Mouse (Mus musculus) lung, embryonic 15.5 days (tissue): ENCODE data around the gene Hist1h2ab. TPM values are rescaled to one million over a fixed set of nuclear protein-coding genes. Genes with fewer than 3 reads are reported as not detected.
A peak's percentile ranks its signal among the peaks of the same experiment; 100 is the strongest.
"Not testable (repeated sequence)": the region's sequence is repeated elsewhere in the genome, so short reads cannot be mapped to it uniquely, and the experiment has no call there.

Source experiments
- ATAC-seq: fragments of 200-750 bp; cut with Nextera tagmentation; 2 replicates; pipeline ENCODE4 v1.8.0; 2017; ENCODE audit warnings: moderate number of reproducible peaks, borderline replicate concordance; ENCODE audit not compliant: low FRiP score, low TSS enrichment; ENCODE audit errors: extremely low read depth
- H3K27ac ChIP-seq: fragments of 300-500 bp; sonication (generic); 2 replicates; pipeline ENCODE4 v1.5.1; 2015; ENCODE audit warnings: moderate library complexity, mild to moderate bottlenecking, inconsistent platforms
- H3K27me3 ChIP-seq: fragments of 300-500 bp; sonication (generic); 2 replicates; pipeline ENCODE4 v1.6.1; 2015; ENCODE audit warnings: inconsistent platforms
- H3K36me3 ChIP-seq: fragments of 300-500 bp; sonication (generic); 2 replicates; pipeline ENCODE4 v1.6.1; 2015; ENCODE audit warnings: inconsistent platforms
- H3K4me1 ChIP-seq: fragments of 300-500 bp; sonication (generic); 2 replicates; pipeline ENCODE4 v1.6.1; 2015; ENCODE audit warnings: inconsistent platforms
- H3K4me2 ChIP-seq: fragments of 300-500 bp; sonication (generic); 2 replicates; pipeline ENCODE4 v1.6.1; 2015; ENCODE audit warnings: inconsistent platforms, mild to moderate bottlenecking, moderate library complexity
- H3K4me3 ChIP-seq: fragments of 300-500 bp; sonication (generic); 2 replicates; pipeline ENCODE4 v1.5.1; 2015; ENCODE audit warnings: mild to moderate bottlenecking, inconsistent platforms
- H3K9ac ChIP-seq: fragments of 300-500 bp; sonication (generic); 2 replicates; pipeline ENCODE4 v1.6.1; 2015; ENCODE audit warnings: inconsistent platforms
- H3K9me3 ChIP-seq: fragments of 300-500 bp; sonication (generic); 2 replicates; pipeline ENCODE4 v1.6.1; 2016; ENCODE audit warnings: inconsistent platforms
- WGBS: fragments of 180-500 bp; shearing (Covaris S2); methylation state at CpG from one replicate; pipeline ENCODE4 v1.1.7; 2015; 5-methylcytosine and 5-hydroxymethylcytosine counted together
- polyA plus RNA-seq: library from polyadenylated mRNA; unstranded; fragments of >200 nt; fragmentation: Nextera tagmentation; extraction: Ambion mirVana; gene quantifications from 2 replicates; pipeline ENCODE4 v1.2.1, GENCODE M21; 2015

The Hist1h2ab gene
- polyA plus RNA-seq = 74.3 and 83.5 TPM in 2 replicates

DNA sequence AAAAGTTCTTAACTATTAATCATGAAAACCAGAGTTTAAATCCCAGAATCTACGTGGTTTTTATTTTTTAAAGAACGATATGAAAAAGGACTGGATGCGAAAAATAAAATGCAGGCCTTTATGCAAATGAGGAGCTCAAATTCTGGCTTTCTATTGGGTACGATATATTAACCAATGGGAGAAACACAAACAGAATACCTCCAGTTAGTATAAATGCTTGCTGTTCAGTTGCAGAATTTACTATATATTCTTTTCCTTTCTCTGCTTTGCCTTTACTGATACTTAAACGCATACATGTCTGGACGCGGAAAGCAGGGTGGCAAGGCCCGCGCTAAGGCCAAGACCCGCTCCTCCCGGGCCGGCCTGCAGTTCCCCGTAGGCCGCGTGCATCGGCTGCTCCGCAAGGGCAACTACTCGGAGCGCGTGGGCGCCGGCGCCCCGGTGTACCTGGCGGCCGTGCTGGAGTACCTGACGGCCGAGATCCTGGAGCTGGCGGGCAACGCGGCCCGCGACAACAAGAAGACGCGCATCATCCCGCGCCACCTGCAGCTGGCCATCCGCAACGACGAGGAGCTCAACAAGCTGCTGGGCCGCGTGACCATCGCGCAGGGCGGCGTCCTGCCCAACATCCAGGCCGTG lies at the start of gene Hist1h2ab:
TSS of gene Hist1h2ab (plus strand) at position 288 of the 639 bp plus-strand sequence.
- WGBS = under 1% methylated on average over 32 of the region's 47 CpGs
- not testable (repeated sequence) for H3K9me3 ChIP-seq, H3K36me3 ChIP-seq, H3K27me3 ChIP-seq
- H3K4me1 ChIP-seq = peaks cover 30% of the 10 kb centered on the region
- H3K4me2 ChIP-seq = peak within 1 kb of the TSS; percentile 59
- peak within 1 kb of the TSS; percentile 98 for H3K27ac ChIP-seq
- peak within 1 kb of the TSS; percentile 44 for H3K4me3 ChIP-seq
- ATAC-seq = peak; percentile 44
- H3K9ac ChIP-seq = peak within 1 kb of the TSS; percentile 44

- Histone ChIP-seq H3K9me3 (no peaks in the 10 kb centered on the region), H3K27ac (no peak overlapping the region), H3K4me3 (no peak overlapping the region), H3K36me3 (no peaks in the 10 kb centered on the region), H3K9ac (no peak overlapping the region), H3K4me2 (no peak overlapping the region), H3K27me3 (no peaks in the 10 kb centered on the region), H3K4me1 (peaks cover 12% of the 10 kb centered on the region)
- no peak for ATAC-seq
- WGBS = 76% methylated on average over 4 of the region's 4 CpGs
Measured at GRCm38 (mm10) chr13:23702220-23702619, 48.7 kb upstream of the Hist1h2ab start.

DNA sequence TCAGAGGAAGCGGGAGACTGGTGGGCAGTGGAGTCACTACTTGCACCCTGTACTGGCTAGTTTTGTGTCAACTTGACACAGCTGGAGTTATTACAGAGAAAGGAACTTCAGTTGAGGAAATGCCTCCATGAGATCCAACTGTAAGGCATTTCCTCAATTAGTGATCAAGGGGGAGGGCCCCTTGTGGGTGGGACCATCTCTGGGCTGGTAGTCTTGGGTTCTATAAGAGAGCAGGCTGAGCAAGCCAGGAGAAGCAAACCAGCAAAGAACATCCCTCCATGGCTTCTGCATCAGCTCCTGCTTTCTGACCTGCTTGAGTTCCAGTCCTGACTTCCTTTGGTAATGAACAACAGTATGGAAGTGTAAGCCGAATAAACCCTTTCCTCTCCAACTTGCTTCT lies 48.1 kb upstream of the Hist1h2ab start:
- not testable (repeated sequence) for H3K27me3 ChIP-seq, ATAC-seq, H3K4me2 ChIP-seq, H3K4me3 ChIP-seq, H3K27ac ChIP-seq, H3K36me3 ChIP-seq, H3K9me3 ChIP-seq, H3K9ac ChIP-seq
- 84% methylated on average over 2 of the region's 2 CpGs for WGBS
- peaks cover 12% of the 10 kb centered on the region for H3K4me1 ChIP-seq

DNA sequence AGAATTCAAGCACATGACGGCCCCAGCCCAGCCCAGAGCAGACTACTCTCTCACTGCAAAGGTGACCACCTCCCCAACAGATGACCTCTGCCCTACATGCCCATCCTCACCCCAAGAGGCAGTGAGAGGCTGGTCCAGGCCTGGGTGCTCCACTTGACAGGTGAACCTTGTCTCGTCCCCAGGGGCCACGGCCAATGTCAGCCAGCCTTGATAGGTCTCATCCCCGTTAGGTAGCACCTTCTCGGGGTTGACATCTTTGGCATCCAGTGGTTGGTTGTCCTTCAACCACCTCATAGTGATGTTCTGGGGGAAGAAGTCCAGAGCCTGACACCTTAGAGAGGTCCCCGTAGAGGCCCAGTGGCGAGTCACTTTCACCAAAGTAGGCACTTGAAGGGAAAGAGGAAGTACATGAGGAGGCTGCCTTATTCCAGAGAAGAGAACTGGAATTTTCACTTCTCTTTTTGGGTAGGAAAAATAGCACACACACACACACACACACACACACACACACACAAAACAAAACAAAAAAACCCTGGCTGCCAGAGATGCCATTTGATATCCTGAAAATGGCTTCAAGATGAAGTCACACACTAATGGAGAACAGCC lies 45.1 kb upstream of the Hist1h2ab start:
- 88% methylated on average over 7 of the region's 7 CpGs for WGBS
- Histone ChIP-seq H3K4me1 (peaks cover 19% of the 10 kb centered on the region), H3K9me3 (no peaks in the 10 kb centered on the region), H3K36me3 (no peaks in the 10 kb centered on the region), H3K9ac (no peak overlapping the region), H3K4me3 (no peak overlapping the region), H3K27ac (no peak overlapping the region), H3K27me3 (no peaks in the 10 kb centered on the region), H3K4me2 (no peak overlapping the region)
- no peak for ATAC-seq

DNA sequence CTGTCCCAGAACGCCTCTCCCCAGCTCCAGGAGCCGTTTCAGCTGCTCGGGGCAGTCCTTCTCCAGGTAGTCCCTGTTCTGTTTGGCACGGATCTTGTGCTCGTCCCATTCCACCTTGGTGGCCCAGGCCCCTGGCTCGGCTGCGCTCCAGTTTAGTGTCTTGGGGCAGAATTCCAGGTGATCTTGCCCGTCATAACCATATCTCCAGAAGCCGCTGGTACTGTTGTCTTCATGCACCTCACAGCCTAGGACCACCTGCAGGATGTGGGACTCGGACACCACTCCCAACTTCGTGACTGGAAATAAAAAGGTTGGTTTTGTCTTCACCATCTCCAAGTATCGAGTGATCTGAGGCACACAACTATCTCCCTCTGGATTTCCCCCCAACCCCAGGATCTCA lies 44.2 kb upstream of the Hist1h2ab start:
- Histone ChIP-seq H3K4me3 (no peak overlapping the region), H3K27ac (no peak overlapping the region), H3K4me1 (peaks cover 17% of the 10 kb centered on the region), H3K9me3 (no peaks in the 10 kb centered on the region), H3K36me3 (no peaks in the 10 kb centered on the region), H3K4me2 (no peak overlapping the region), H3K9ac (no peak overlapping the region), H3K27me3 (no peaks in the 10 kb centered on the region)
- 90% methylated on average over 12 of the region's 12 CpGs for WGBS
- ATAC-seq = no peak

- WGBS = 90% methylated on average over 4 of the region's 4 CpGs
- Histone ChIP-seq H3K9me3 (no peaks in the 10 kb centered on the region), H3K4me3 (no peak overlapping the region), H3K27me3 (no peaks in the 10 kb centered on the region), H3K27ac (no peak overlapping the region), H3K9ac (no peak overlapping the region), H3K4me1 (peaks cover 17% of the 10 kb centered on the region), H3K4me2 (no peak overlapping the region), H3K36me3 (no peaks in the 10 kb centered on the region)
- no peak for ATAC-seq
Measured at GRCm38 (mm10) chr13:23708041-23708440, 42.9 kb upstream of the Hist1h2ab start.

DNA sequence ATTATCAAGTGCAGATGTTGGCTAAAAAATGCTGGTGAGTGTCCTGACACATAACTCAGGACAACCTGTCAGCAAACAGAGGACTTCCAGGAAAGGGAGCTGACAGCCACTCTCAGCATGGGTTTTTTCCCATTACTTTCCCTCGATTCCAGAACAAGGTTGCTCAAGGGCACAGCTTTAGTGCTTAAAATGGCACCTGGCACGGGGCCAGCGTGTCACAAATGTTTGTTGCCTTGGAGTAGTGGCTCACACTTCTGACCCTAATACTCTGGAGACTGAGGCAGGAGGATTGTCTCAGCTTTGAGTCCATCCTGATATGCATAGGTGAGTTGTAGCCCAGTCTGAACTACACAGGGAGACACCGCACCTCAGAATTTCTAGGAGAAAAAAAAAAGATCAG lies 42.3 kb upstream of the Hist1h2ab start:
- no peak for ATAC-seq
- Histone ChIP-seq H3K4me3 (no peak overlapping the region), H3K4me2 (no peak overlapping the region), H3K9ac (no peak overlapping the region), H3K36me3 (no peaks in the 10 kb centered on the region), H3K27ac (no peak overlapping the region), H3K4me1 (peaks cover 17% of the 10 kb centered on the region), H3K27me3 (no peaks in the 10 kb centered on the region), H3K9me3 (no peaks in the 10 kb centered on the region)
- 68% methylated on average over 4 of the region's 4 CpGs for WGBS

DNA sequence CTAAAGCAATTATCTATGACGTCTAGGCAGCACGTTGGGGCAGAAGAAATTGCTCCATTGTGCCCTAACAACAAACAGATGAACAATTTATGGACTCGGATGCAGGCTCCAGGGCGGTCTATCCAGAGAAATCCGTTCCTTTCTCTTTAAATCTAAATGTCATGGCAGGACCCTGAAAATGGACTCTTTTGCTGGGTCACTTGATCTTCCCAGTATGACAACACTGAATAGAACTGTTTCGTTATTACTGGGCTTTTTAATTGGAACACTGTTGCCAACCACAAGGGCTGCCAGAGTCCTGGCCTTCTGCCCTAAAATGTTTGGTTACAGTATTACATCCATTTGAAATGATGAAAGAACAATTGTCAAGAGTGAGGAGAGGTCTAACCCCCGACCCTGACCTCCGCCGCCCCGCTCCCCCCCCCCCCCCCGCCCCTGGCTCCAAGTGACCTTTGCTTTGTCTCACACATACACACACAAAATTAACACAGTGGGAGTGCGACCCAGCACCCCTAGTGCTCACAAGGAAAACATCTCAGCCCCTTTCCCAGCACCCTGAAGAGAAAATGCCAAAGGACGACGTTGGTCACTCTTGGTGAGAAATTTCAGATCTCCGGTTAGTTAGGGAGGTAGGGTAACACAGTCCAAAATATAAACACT lies 41.1 kb upstream of the Hist1h2ab start:
- 28% methylated on average over 15 of the region's 15 CpGs for WGBS
- H3K4me2 ChIP-seq = peak overlapping the region; percentile 74
- no peaks in the 10 kb centered on the region for H3K27me3 ChIP-seq
- peak overlapping the region; percentile 57 for H3K9ac ChIP-seq
- H3K27ac ChIP-seq = peak overlapping the region; percentile 29; the same call in 1 of the 2 replicates
- no peaks in the 10 kb centered on the region for H3K9me3 ChIP-seq
- peaks cover 17% of the 10 kb centered on the region for H3K4me1 ChIP-seq
- H3K4me3 ChIP-seq = peak overlapping the region; percentile 46
- ATAC-seq = no peak
- no peaks in the 10 kb centered on the region for H3K36me3 ChIP-seq

DNA sequence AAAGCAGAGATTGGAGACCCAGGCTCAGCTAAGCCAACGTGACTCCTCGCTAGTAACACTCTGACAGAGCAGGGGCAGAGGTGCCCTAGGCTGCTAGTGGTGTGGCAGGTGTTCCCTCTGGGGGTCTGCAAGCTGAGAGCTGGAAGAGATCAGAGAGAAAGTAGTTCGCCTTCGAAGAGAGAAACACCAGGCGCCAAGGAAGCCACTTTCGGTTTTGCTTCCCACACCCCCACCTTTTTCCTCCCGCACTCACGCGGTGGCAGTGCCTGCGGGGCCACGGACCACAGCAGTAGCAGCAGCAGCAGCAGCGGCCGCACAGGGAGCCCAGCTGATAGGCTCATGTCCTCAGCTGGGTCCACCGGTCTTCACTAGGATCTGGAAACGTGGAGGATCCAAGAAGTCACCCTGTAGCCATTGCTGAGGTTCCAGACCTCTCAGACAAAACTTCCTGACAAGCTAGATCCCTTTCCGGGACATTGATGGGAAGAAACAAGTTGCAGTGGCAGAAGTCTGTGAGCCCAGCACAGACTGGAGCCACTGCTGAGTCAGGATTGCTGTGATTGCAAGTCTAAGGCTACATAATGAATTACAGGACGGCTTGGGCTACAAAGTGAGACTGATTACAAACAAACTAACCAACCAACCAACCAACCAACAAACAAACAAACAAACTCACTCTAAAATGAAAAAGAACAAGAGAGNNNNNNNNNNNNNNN lies 40.4 kb upstream of the Hist1h2ab start, which contains the start of gene Hfe:
TSS of gene Hfe (minus strand) at position 481 of the 716 bp plus-strand sequence.
- no peak for ATAC-seq
- Histone ChIP-seq H3K4me2 (peak within 1 kb of the TSS; percentile 74), H3K27ac (peak within 1 kb of the TSS; percentile 29; the same call in 1 of the 2 replicates), H3K4me1 (peaks cover 17% of the 10 kb centered on the region), H3K27me3 (no peaks in the 10 kb centered on the region), H3K9ac (peak within 1 kb of the TSS; percentile 57), H3K36me3 (no peaks in the 10 kb centered on the region), H3K4me3 (peak within 1 kb of the TSS; percentile 46), H3K9me3 (no peaks in the 10 kb centered on the region)
- WGBS = 3% methylated on average over 17 of the region's 17 CpGs

DNA sequence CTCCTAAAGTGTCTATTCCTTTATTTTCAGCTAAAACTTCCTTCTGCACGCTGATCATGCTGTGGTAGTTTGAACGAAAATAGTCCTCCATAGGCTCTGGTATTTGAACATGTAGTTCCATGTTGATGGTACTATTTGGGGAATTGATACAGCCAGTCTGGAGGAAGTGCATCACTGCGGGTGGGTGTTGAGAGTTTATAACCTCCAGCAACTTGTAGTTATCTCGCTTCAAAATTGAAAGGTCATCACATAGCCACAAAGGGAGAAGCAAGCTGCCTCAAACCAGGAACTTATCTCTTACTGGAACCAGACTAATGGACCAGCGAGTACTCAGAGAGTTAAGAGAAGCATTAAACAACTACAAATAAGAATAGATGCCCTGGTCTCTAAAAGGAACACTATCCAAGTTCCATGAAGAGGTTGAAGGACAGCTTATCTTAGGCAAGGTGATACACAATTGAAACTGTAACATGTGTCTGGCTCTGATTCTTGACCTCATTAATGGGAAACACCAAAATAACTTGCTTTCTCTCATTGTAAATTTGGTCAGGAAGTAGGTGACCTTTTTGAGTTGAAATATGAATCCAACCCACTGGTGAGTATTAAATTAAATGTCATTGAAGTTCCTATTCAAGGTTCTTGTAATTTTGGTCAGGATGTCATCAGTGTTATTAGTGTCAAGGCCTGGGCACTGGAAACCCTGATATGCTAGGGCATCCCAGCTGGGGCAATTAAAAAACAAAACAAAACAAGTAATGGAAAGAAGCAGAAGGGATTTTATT lies 34.5 kb upstream of the Hist1h2ab start:
- Histone ChIP-seq H3K9ac (no peak overlapping the region), H3K4me3 (no peak overlapping the region), H3K27ac (no peak overlapping the region), H3K4me2 (no peak overlapping the region), H3K36me3 (no peaks in the 10 kb centered on the region), H3K27me3 (no peaks in the 10 kb centered on the region), H3K9me3 (no peaks in the 10 kb centered on the region), H3K4me1 (no peaks in the 10 kb centered on the region)
- ATAC-seq = no peak
- WGBS = 80% methylated on average over 5 of the region's 5 CpGs

DNA sequence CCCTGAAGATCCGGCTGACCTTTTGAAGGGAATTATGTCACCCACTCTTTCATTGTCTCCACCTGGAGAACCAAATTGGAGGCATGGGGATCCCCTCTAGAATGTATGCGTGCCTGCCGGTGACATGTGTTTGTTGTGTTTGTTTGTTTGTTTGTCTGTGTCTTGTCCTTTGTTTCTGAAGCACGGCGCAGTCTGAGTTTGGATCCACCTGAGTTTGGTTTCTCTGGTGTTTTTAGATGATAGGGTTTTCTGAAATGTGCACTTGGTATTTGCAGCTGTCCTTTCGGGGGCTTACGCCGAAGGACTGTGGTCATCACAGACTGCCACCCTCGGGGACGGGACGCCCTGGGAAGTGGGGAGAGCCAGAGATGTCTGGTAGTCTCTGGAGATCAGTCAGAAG lies 33.8 kb upstream of the Hist1h2ab start:
- no peak overlapping the region for H3K27ac ChIP-seq
- H3K4me2 ChIP-seq = no peak overlapping the region
- H3K27me3 ChIP-seq = no peaks in the 10 kb centered on the region
- no peak overlapping the region for H3K4me3 ChIP-seq
- no peaks in the 10 kb centered on the region for H3K36me3 ChIP-seq
- no peaks in the 10 kb centered on the region for H3K4me1 ChIP-seq
- no peak overlapping the region for H3K9ac ChIP-seq
- no peak for ATAC-seq
- 44% methylated on average over 11 of the region's 11 CpGs for WGBS
- no peaks in the 10 kb centered on the region for H3K9me3 ChIP-seq
